Mouse (Mus musculus) embryonic facial prominence, embryonic 10.5 days (tissue): ENCODE data around the gene Atf3. TPM values are rescaled to one million over a fixed set of nuclear protein-coding genes. Genes with fewer than 3 reads are reported as not detected.
"Not testable (repeated sequence)": the region's sequence is repeated elsewhere in the genome, so short reads cannot be mapped to it uniquely, and the experiment has no call there.

Experiments
- DNase-seq: peaks from one replicate; pipeline ENCODE4 v3.0.0-alpha.2; 2017; ENCODE audit warnings: low spot score
- H3K27ac ChIP-seq: fragments of 300-500 bp; sonication (generic); replicated peaks from 2 replicates; pipeline ENCODE4 v1.5.1; 2016; ENCODE audit warnings: mild to moderate bottlenecking
- H3K27me3 ChIP-seq: fragments of 300-500 bp; sonication (generic); replicated peaks from 2 replicates; pipeline ENCODE4 v1.6.1; 2016; ENCODE audit warnings: low read depth, mild to moderate bottlenecking; ENCODE audit not compliant: poor library complexity, severe bottlenecking
- H3K36me3 ChIP-seq: fragments of 300-500 bp; sonication (generic); replicated peaks from 2 replicates; pipeline ENCODE4 v1.6.1; 2016; ENCODE audit warnings: mild to moderate bottlenecking, moderate library complexity
- H3K4me1 ChIP-seq: fragments of 300-500 bp; sonication (generic); 2 replicates; pipeline ENCODE4 v1.6.1; 2016
- H3K4me3 ChIP-seq: fragments of 300-500 bp; sonication (generic); 2 replicates; pipeline ENCODE4 v1.5.1; 2016; ENCODE audit warnings: mild to moderate bottlenecking, moderate library complexity
- H3K9me3 ChIP-seq: fragments of 300-500 bp; sonication (generic); 2 replicates; pipeline ENCODE4 v1.6.1; 2016; ENCODE audit warnings: mild to moderate bottlenecking
- WGBS: fragments of 180-500 bp; shearing (Covaris S2); methylation state at CpG from one replicate; pipeline ENCODE4 v1.1.7; 2016; 5-methylcytosine and 5-hydroxymethylcytosine counted together
- polyA plus RNA-seq: library from polyadenylated mRNA; unstranded; fragments of >200 nt; fragmentation: Nextera tagmentation; extraction: Ambion mirVana; gene quantifications from 2 replicates; pipeline ENCODE4 v1.2.1, GENCODE M21; 2016

Gene Atf3
- polyA plus RNA-seq, 1 experiment from 2014 or later: 1.5 TPM

DNA sequence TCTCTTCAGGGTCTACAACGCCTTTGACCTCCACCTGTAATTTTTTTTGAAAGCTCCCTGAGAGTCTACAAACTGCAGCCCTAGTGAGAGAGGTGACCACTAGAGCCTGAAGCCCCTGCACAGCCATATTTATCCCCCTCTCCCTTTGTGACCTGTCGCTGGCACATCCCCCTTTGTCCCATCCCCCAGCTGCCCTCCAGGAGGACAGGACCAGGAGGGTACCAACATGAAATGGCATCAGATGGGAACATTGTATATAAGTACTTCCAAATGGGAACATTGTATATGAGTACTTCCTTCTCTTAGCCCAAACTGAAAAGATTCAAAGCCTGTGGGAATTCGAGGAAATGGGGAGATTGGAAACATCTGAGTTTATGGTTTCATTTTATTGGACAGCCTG lies 53.1 kb downstream of the Atf3 start, which contains the start of gene Fam71a:
Gene Fam71a (minus strand): TSS at position 101 of the 400 bp plus-strand sequence.
- Histone ChIP-seq H3K27ac (no peak within 1 kb of the TSS), H3K9me3 (no peaks in the 10 kb centered on the region; the same call in 1 of the 2 replicates), H3K27me3 (no peaks in the 10 kb centered on the region), H3K4me1 (peaks cover 15% of the 10 kb centered on the region), H3K4me3 (no peak within 1 kb of the TSS), H3K36me3 (no peaks in the 10 kb centered on the region)
- no peak for DNase-seq
- WGBS: 79% methylated on average over 3 of the region's 3 CpGs

GRCm38 (mm10) chr1:191154314-191154713 lies 63.5 kb downstream of the Atf3 start:
- 48% methylated on average over 3 of the region's 3 CpGs for WGBS
- no peak overlapping the region for H3K27ac ChIP-seq
- no peak overlapping the region for H3K4me3 ChIP-seq
- H3K36me3 ChIP-seq: no peaks in the 10 kb centered on the region
- no peak for DNase-seq
- no peaks in the 10 kb centered on the region for H3K27me3 ChIP-seq
- peaks cover 16% of the 10 kb centered on the region for H3K9me3 ChIP-seq
- H3K4me1 ChIP-seq: peaks cover 6% of the 10 kb centered on the region; the same call in 1 of the 2 replicates

DNA sequence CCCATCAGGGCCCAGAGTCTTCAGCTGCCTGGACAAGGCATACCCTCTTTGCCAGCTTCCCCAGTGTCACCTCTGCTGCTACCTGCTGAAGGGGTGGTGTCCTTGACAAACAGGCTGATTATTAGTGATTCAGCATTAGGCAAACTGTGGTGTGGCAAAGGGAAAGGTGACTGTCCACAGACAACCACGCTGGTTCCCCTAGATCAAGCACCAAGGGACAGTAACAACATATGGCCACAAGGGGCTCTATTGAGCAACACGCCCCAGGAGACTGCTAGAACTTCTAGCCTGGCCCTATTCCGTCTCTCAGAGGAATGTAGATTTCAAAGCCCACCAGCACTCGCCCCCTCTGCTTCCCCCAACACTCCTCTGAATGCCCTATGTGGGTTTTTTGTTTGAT lies 64.8 kb downstream of the Atf3 start:
- 15% methylated on average over 4 of the region's 4 CpGs for WGBS
- Histone ChIP-seq H3K4me1 (peaks cover 6% of the 10 kb centered on the region; the same call in 1 of the 2 replicates), H3K27me3 (no peaks in the 10 kb centered on the region), H3K36me3 (no peaks in the 10 kb centered on the region), H3K9me3 (peaks cover 16% of the 10 kb centered on the region), H3K4me3 (no peak overlapping the region), H3K27ac (no peak overlapping the region)
- DNase-seq: peak; percentile 47

DNA sequence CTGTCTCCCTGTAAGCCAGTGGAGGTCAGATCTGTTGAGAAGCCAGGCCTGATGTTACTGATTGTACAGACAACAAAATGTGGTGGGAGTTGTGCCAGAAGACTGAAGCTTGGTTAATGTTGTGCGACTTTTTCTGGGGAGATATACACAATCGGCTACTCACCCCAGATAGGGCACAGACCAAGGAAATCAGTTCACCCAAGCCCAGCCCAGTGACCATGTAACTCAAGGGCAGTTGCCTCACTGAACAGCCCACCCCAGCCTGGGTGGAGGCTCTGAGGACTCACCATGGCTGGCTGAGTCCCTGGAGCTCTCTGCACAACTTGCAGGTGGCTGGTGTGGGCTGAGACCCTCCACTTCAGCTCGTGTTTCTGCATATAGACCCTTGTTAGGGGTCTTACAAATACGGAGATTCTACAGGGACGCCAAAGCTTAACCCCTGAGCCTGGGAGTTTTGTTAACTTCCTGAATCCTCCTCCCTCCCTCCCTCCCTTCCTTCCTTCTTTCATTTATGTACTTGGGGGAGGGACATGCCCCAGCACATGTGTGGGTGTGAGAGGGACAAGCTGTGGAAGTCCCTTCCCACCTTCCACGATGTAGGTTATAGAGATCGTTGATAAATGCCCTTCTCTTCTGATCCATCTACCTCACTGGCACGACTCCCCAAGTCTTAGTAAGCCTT lies 66.8 kb downstream of the Atf3 start:
- peaks cover 2% of the 10 kb centered on the region; the same call in 1 of the 2 replicates for H3K9me3 ChIP-seq
- no peak overlapping the region for H3K27ac ChIP-seq
- H3K36me3 ChIP-seq: no peaks in the 10 kb centered on the region
- H3K27me3 ChIP-seq: no peaks in the 10 kb centered on the region
- no peak for DNase-seq
- 79% methylated on average over 8 of the region's 8 CpGs for WGBS
- peaks cover 6% of the 10 kb centered on the region; the same call in 1 of the 2 replicates for H3K4me1 ChIP-seq
- no peak overlapping the region for H3K4me3 ChIP-seq

- H3K4me1 ChIP-seq, DNase-seq, H3K9me3 ChIP-seq, H3K27ac ChIP-seq, H3K4me3 ChIP-seq, H3K27me3 ChIP-seq, H3K36me3 ChIP-seq: not testable (repeated sequence)
- 89% methylated on average over 5 of the region's 5 CpGs for WGBS
Observed at GRCm38 (mm10) chr1:191149489-191149888, 68.3 kb downstream of the Atf3 start.

DNA sequence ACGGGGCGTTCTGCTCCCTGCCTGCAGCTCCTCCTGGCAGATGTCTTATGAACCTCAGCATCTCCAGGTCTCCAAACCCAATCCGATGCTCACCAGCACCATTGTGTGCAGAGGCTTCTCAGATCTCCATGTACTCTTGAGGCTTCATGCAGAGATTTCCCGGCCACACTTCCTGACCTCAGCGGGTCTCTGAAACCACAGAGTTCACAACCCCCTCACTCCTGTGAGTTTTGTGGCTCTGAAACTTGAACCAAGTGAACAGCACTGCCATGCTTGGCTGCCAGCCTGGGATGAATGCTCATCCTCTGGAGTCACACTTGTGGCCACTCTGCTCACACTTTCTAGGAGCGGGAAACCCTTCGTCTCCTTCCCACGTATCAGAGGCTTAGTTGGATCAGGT lies 76.9 kb downstream of the Atf3 start:
- H3K27me3 ChIP-seq: 0 out of 2 replicates have a peak, but pooled peaks cover 3% of the 10 kb centered on the region
- no peak for DNase-seq
- H3K27ac ChIP-seq: no peak overlapping the region
- WGBS: 86% methylated on average over 8 of the region's 8 CpGs
- H3K4me3 ChIP-seq: no peak overlapping the region
- H3K36me3 ChIP-seq: no peaks in the 10 kb centered on the region
- H3K9me3 ChIP-seq: peaks cover 5% of the 10 kb centered on the region; the same call in 1 of the 2 replicates
- peaks cover 9% of the 10 kb centered on the region for H3K4me1 ChIP-seq

- H3K9me3 ChIP-seq: peaks cover 5% of the 10 kb centered on the region; the same call in 1 of the 2 replicates
- no peak for DNase-seq
Observed at GRCm38 (mm10) chr1:191138874-191139495, 78.9 kb downstream of the Atf3 start.

DNA sequence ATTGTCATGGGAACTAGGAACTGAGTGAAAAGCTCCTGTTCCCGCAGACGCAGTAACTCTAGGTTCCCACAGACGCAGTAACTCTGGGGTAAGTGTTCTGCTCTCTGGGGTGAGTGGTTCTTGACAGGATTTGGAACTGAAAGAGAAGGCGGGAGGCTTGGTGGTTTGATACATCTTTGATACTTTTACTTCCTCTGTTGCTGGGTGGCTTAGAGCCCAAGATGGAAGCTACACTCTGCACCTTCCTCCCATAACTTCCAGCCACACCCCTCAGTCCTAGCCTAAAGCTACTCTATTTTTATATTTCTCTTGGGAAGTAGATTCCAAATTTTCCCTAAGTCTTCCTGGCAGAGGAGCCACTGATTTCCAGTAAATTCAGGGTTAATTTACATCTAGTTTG lies 79.4 kb downstream of the Atf3 start:
- Histone ChIP-seq H3K4me1 (peaks cover 14% of the 10 kb centered on the region), H3K36me3 (no peaks in the 10 kb centered on the region), H3K4me3 (no peak overlapping the region), H3K27ac (no peak overlapping the region), H3K27me3 (0 out of 2 replicates have a peak, but pooled peaks cover 3% of the 10 kb centered on the region), H3K9me3 (peaks cover 5% of the 10 kb centered on the region; the same call in 1 of the 2 replicates)
- no peak for DNase-seq
- WGBS: 92% methylated on average over 4 of the region's 4 CpGs

More at GRCm38 (mm10) chr1:191138874-191139495, 78.9 kb downstream of the Atf3 start:
- H3K4me3 ChIP-seq: no peak overlapping the region
- H3K4me1 ChIP-seq: peaks cover 14% of the 10 kb centered on the region
- WGBS: 74% methylated on average over 7 of the region's 7 CpGs
- no peak overlapping the region for H3K27ac ChIP-seq
- no peaks in the 10 kb centered on the region for H3K36me3 ChIP-seq
- 0 out of 2 replicates have a peak, but pooled peaks cover 3% of the 10 kb centered on the region for H3K27me3 ChIP-seq

DNA sequence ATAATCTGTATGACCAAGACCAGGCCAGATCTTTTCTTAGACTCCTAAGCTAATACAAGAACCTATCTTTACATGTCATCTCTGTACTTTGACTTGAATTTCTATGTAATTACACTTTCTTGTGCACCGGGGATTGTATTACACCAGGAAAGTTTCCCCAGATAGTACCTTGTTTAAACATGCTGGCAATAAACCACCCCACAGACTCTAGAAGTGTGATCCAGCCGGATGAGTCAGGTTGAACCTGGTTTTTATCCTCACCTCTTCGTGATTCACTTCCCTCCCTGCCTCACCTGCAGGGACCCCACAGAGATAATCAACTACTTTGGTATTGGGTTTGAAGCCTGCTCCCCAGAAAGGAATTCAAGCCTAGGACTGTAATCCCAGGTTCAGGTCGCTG lies 82.4 kb downstream of the Atf3 start:
- DNase-seq: no peak
- H3K27ac ChIP-seq: no peak overlapping the region
- peaks cover 3% of the 10 kb centered on the region; the same call in 1 of the 2 replicates for H3K27me3 ChIP-seq
- H3K36me3 ChIP-seq: no peaks in the 10 kb centered on the region
- no peaks in the 10 kb centered on the region for H3K9me3 ChIP-seq
- H3K4me3 ChIP-seq: no peak overlapping the region
- 55% methylated on average over 4 of the region's 4 CpGs for WGBS
- H3K4me1 ChIP-seq: peaks cover 14% of the 10 kb centered on the region

GRCm38 (mm10) chr1:191132934-191133333 lies 84.9 kb downstream of the Atf3 start:
- Histone ChIP-seq H3K36me3 (no peaks in the 10 kb centered on the region), H3K27me3 (peaks cover 3% of the 10 kb centered on the region; the same call in 1 of the 2 replicates), H3K9me3 (peaks cover 12% of the 10 kb centered on the region; the same call in 1 of the 2 replicates), H3K4me1 (peaks cover 14% of the 10 kb centered on the region), H3K27ac (peak overlapping the region; percentile 16; the same call in 1 of the 2 replicates), H3K4me3 (no peak overlapping the region)
- DNase-seq: no peak
- 68% methylated on average over 5 of the region's 5 CpGs for WGBS

- H3K27ac ChIP-seq: no peak overlapping the region
- WGBS: 82% methylated on average over 5 of the region's 5 CpGs
- no peaks in the 10 kb centered on the region for H3K36me3 ChIP-seq
- DNase-seq: no peak
- H3K4me1 ChIP-seq: peaks cover 14% of the 10 kb centered on the region
- peaks cover 3% of the 10 kb centered on the region; the same call in 1 of the 2 replicates for H3K27me3 ChIP-seq
- no peak overlapping the region for H3K4me3 ChIP-seq
- peaks cover 12% of the 10 kb centered on the region; the same call in 1 of the 2 replicates for H3K9me3 ChIP-seq
Observed at GRCm38 (mm10) chr1:191132240-191132639, 85.6 kb downstream of the Atf3 start.

GRCm38 (mm10) chr1:191131692-191132091 lies 86.1 kb downstream of the Atf3 start:
- Histone ChIP-seq H3K9me3 (peaks cover 12% of the 10 kb centered on the region; the same call in 1 of the 2 replicates), H3K4me1 (peaks cover 12% of the 10 kb centered on the region), H3K27me3 (peaks cover under 1% of the 10 kb centered on the region; the same call in 1 of the 2 replicates), H3K36me3 (no peaks in the 10 kb centered on the region), H3K27ac (no peak overlapping the region), H3K4me3 (no peak overlapping the region)
- no peak for DNase-seq
- 90% methylated on average over 2 of the region's 2 CpGs for WGBS
